Mouse (Mus musculus) c-Kit-positive CD71-negative TER-119-negative erythroid progenitor cells, embryonic 14.5 days (primary cell): ENCODE measurements around the gene H2-DMb2.

Experiments
- DNase-seq: peaks from one replicate; pipeline ENCODE4 v3.0.0-alpha.2; 2013; ENCODE audit warnings: low read depth

Gene H2-DMb2

GRCm38 (mm10) chr17:34179913-34180859 lies 37.1 kb downstream of the H2-DMb2 start:
- DNase-seq, result no peak

- no peak for DNase-seq
These were observed 40.6 kb downstream of the H2-DMb2 start for GRCm38 (mm10) chr17:34183564-34184219.

- DNase-seq, result no peak
These were observed 42.4 kb downstream of the H2-DMb2 start for GRCm38 (mm10) chr17:34185526-34185925.

- no peak for DNase-seq
These were observed 43.8 kb downstream of the H2-DMb2 start for GRCm38 (mm10) chr17:34186885-34187260.

DNA sequence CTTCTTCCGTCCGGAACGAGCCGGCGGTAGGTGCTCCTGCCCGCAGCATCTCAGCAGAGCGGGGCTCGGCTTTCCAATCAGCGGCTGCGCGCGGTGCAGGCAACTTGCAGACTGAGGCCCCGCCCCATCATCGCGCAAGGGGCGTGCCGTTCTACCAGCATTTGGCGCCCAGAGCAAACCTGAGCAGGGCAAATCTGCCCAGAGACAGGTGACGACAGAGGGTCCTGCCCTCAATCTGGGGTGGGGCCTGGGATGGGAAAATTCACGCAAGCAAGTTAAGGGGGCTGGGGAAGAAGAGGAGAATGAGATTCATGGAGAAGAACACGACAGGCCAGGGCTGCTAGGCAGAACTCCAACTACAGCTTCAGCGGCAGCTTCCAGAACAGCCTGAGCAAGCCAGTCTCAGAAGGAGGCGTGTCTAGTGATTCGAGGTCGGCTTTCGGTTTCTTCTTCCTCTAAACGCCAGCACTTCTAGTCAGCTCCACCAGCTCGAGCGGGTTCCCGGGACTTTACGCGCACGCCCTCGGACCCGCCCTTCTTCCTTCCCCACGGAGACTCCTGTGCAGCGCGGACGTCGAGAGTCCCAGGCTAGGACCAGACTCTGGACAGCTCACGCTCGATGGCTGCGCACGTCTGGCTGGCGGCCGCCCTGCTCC lies 44.3 kb downstream of the H2-DMb2 start, which contains the start of the genes Tap1 and Psmb9:
Gene Tap1, plus strand, starts transcription at position 293 of the 656 bp plus-strand sequence.
Gene Psmb9, minus strand, starts transcription at position 504 of the 656 bp plus-strand sequence.
- DNase-seq, result peak; percentile 97

DNA sequence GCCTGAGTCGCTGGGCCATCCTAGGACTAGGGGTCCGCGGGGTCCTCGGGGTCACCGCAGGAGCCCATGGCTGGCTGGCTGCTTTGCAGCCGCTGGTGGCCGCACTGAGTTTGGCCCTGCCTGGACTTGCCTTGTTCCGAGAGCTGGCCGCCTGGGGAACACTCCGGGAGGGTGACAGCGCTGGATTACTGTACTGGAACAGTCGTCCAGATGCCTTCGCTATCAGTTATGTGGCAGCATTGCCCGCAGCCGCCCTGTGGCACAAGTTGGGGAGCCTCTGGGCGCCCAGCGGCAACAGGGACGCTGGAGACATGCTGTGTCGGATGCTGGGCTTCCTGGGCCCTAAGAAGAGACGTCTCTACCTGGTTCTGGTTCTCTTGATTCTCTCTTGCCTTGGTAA lies 44.9 kb downstream of the H2-DMb2 start:
- no peak for DNase-seq

GRCm38 (mm10) chr17:34188986-34189385 lies 45.9 kb downstream of the H2-DMb2 start:
- DNase-seq, result no peak

GRCm38 (mm10) chr17:34192852-34193251 lies 49.7 kb downstream of the H2-DMb2 start:
- DNase-seq, result no peak

DNA sequence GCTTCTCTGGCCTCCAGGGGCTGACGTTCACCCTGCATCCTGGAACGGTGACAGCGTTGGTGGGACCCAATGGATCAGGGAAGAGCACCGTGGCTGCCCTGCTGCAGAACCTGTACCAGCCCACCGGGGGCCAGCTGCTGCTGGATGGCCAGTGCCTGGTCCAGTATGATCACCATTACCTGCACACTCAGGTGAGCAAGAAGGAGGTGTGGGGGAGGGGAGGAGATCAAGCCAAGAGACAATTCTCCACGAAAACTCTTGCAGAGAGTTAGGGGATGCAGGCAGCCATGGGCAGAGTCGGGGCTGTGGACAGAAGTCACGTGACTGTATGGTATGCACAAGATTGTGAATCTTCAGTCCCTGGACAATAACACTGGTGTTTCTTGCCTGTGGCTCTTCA lies 50.4 kb downstream of the H2-DMb2 start:
- no peak for DNase-seq

DNA sequence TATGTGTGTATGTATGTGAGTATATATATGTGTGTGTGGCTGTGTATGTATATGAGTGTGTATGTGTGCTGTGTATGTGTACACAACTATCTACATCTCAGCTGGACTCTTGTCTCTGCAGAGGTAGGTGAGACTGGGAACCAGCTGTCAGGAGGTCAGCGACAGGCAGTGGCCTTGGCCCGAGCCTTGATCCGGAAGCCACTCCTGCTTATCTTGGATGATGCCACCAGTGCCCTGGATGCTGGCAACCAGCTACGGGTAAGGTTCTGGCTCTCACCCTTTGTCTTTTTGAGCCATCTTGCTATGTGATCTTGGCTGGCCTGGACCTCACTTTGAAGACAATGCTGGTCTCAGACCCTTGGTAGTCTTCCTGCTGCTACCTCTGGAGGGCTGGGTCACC lies 51.6 kb downstream of the H2-DMb2 start:
- no peak for DNase-seq

GRCm38 (mm10) chr17:34196491-34196890 lies 53.4 kb downstream of the H2-DMb2 start:
- no peak for DNase-seq

GRCm38 (mm10) chr17:34196941-34197894 lies 54.1 kb downstream of the H2-DMb2 start, which contains the start of gene Psmb8:
TSS of gene Psmb8 (plus strand) at chr17:34197721.
- DNase-seq, result peak; percentile 86

DNA sequence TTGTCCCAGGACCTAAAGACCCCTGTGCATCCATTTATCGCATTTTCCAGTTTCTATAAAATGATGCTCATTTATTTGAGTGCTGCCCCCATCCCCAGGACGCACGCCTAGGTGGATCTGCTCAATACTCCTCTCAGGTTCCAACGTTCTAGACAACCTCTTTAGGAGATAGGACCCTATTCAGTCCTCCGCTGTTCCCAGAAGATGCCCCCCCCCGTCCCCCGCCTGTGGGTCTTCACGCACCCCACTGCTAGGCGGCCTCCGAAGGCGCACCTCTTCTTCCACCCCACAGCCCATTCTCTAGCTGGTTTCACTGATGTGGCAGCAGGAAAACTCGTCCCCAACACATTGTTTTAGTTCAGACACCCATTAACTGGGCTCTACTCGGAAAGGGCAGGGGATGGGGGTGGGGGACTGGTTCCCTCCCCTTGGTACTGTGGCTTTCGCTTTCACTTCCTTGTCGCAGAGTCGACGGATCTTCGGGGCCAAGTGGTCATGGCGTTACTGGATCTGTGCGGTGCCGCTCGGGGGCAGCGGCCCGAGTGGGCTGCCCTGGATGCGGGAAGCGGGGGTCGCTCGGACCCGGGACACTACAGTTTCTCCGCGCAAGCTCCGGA lies 54.9 kb downstream of the H2-DMb2 start:
- no peak for DNase-seq

- DNase-seq, result no peak
These were observed 55.4 kb downstream of the H2-DMb2 start for GRCm38 (mm10) chr17:34198521-34198912.

DNA sequence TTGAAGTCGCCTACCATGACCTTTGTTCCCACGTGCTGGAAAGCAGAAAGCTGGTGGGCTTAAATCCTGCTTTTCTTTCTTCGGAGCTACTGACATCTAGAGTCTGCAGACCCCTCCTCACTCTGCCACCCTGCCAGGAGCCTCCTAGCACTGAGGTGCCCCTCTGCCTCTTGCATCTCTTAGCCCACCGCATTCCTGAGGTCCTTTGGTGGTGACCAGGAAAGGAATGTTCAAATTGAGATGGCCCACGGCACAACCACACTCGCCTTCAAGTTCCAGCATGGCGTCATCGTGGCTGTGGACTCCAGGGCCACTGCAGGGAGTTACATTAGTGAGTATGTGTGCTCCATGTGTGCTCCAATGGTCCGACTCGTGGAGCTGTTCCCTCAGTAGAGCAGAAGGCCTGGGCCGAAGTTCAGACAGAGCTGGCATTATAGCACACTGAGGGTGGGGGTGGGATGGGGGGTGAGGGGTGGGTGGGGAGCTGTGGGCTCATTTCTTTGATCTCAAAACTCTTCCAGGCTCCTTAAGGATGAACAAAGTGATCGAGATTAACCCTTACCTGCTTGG lies 56.0 kb downstream of the H2-DMb2 start:
- no peak for DNase-seq

GRCm38 (mm10) chr17:34200047-34200446 lies 56.9 kb downstream of the H2-DMb2 start:
- no peak for DNase-seq

DNA sequence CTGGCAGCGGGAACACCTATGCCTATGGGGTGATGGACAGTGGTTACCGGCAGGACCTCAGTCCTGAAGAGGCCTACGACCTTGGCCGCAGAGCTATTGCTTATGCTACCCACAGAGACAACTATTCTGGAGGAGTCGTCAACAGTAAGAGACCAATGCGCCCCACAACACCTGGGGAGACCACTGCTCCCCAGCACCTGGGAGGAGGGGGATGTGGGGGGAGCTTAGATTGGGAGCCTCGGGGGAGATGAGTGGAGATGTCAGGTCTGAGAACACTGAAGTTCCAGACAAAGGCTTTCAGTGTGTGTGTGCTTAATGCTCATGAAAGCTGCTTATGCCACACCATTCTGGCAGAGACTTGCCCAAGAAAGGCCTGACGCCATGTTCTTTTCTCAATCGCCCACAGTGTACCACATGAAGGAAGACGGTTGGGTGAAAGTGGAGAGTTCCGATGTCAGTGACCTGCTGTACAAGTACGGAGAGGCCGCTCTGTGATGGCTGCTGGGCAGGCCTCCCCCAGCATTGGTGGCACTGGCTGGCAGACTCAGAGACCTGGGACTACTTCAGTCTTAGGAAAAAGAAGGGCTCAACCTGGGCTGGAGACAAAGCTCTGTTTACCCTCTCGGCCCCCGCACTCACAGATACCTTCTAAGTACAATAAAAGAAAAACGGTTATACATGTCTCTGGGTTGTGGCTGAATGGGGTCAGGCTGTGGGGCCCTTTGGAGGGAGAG lies 57.8 kb downstream of the H2-DMb2 start:
- no peak for DNase-seq
